Mouse (Mus musculus): Measurements from ENCODE around the gene Mettl5.

Mettl5 gene

GRCm38 (mm10) chr2:69885451-69886305 is at the start of gene Mettl5:
TSS of gene Mettl5 (minus strand) at chr2:69885615.
- ChIA-PET POLR2A (interaction anchor here (0.5 to 4.6 kb wide), 25 partner anchors 8 to 340 kb away, joined by 3 to 64 read pairs (median 5); partner anchors contain the start of genes Ubr3 (in 4 of the 4), Ccdc173 (in 2 of the 4), Phospho2 (in 2 of the 4) and Fastkd1 (in 1 of the 4)), CTCF (interaction anchor here (0.5 to 2.6 kb wide), 15 partner anchors 8 to 252 kb away, joined by 3 to 38 read pairs (median 4); partner anchors contain the start of genes Ccdc173 (in 1 of the 4), Phospho2 (in 1 of the 4) and Ubr3 (in 1 of the 4))

GRCm38 (mm10) chr2:69924943-69925342 is 39.5 kb upstream of the Mettl5 start:
- ChIA-PET CTCF (no interaction called here), POLR2A (interaction anchor here in 1 of 4 experiments (1.1 kb wide), 1 partner anchor 14 kb away, joined by 4 read pairs; no protein-coding TSS in a partner anchor)

GRCm38 (mm10) chr2:69917301-69917700 is 31.9 kb upstream of the Mettl5 start:
- POLR2A ChIA-PET, result interaction anchor here in 3 of 4 experiments (0.6 to 2.8 kb wide), 7 partner anchors 18 to 74 kb away, joined by 3 to 11 read pairs (median 4); partner anchors contain the start of genes Mettl5 (in 1 of the 3) and Ubr3 (in 1 of the 3)

GRCm38 (mm10) chr2:69912801-69913200 is 27.4 kb upstream of the Mettl5 start:
- POLR2A ChIA-PET, result interaction anchor here in 2 of 4 experiments (0.6 to 2.0 kb wide), 5 partner anchors 13 to 337 kb away, joined by 3 to 9 read pairs (median 4); partner anchors contain the start of gene Ubr3 (in 2 of the 2)
- CTCF ChIA-PET, result interaction anchor here in 3 of 4 experiments (0.5 to 1.2 kb wide), 5 partner anchors 17 to 109 kb away, joined by 3 to 4 read pairs (median 3); no protein-coding TSS in a partner anchor

More at GRCm38 (mm10) chr2:69917301-69917700, 31.9 kb upstream of the Mettl5 start:
- CTCF ChIA-PET, result interaction anchor here in 2 of 4 experiments (0.7 to 1.8 kb wide), 3 partner anchors 9 to 22 kb away, joined by 4 to 5 read pairs (median 4); no protein-coding TSS in a partner anchor

GRCm38 (mm10) chr2:69907394-69907793 is 22.0 kb upstream of the Mettl5 start:
- POLR2A ChIA-PET, result interaction anchor here (0.5 to 5.0 kb wide), 13 partner anchors 9 to 72 kb away, joined by 3 to 52 read pairs (median 4); partner anchors contain the start of genes Mettl5 (in 2 of the 4) and Ubr3 (in 2 of the 4)
- CTCF ChIA-PET, result interaction anchor here (0.6 to 2.2 kb wide), 14 partner anchors 9 to 1044 kb away, joined by 3 to 17 read pairs (median 5); partner anchors contain the start of genes Ccdc173 (in 1 of the 4) and Ubr3 (in 1 of the 4)

- CTCF ChIA-PET, result interaction anchor here in 2 of 4 experiments (0.5 to 2.5 kb wide), 2 partner anchors 8 kb away, joined by 4 to 7 read pairs; no protein-coding TSS in a partner anchor
- POLR2A ChIA-PET, result interaction anchor here in 1 of 4 experiments (0.6 kb wide), 2 partner anchors 61 to 86 kb away, joined by 4 to 5 read pairs; no protein-coding TSS in a partner anchor
Observed at GRCm38 (mm10) chr2:69903541-69903940, 18.1 kb upstream of the Mettl5 start.

GRCm38 (mm10) chr2:69897618-69898575 is 12.5 kb upstream of the Mettl5 start:
- CTCF ChIA-PET, result interaction anchor here (0.5 to 3.7 kb wide), 9 partner anchors 9 to 1980 kb away, joined by 3 to 38 read pairs (median 4); partner anchors contain the start of gene Mettl5 (in 1 of the 4)

GRCm38 (mm10) chr2:69897039-69897617 is 11.7 kb upstream of the Mettl5 start, which contains the start of gene Ubr3:
TSS of gene Ubr3 (plus strand) at chr2:69897246.
- ChIA-PET CTCF (interaction anchor here in 3 of 4 experiments (1.0 to 3.7 kb wide), 4 partner anchors 10 to 12 kb away, joined by 4 to 38 read pairs (median 8); partner anchors contain the start of gene Mettl5 (in 1 of the 3)), POLR2A (interaction anchor here (0.5 to 7.2 kb wide), 26 partner anchors 8 to 1828 kb away, joined by 3 to 64 read pairs (median 4); partner anchors contain the start of genes Mettl5 (in 4 of the 4), Ccdc173 (in 1 of the 4), Fastkd1 (in 1 of the 4) and Phospho2 (in 1 of the 4))

More at GRCm38 (mm10) chr2:69897618-69898575, 12.5 kb upstream of the Mettl5 start:
- POLR2A ChIA-PET, result interaction anchor here (0.5 to 7.2 kb wide), 39 partner anchors 8 to 1828 kb away, joined by 3 to 64 read pairs (median 4); partner anchors contain the start of genes Mettl5 (in 4 of the 4), Ccdc173 (in 1 of the 4), Fastkd1 (in 1 of the 4) and Phospho2 (in 1 of the 4)

GRCm38 (mm10) chr2:69896224-69896581 is 10.8 kb upstream of the Mettl5 start:
- ChIA-PET POLR2A (interaction anchor here (0.6 to 7.2 kb wide), 24 partner anchors 9 to 198 kb away, joined by 3 to 64 read pairs (median 4); partner anchors contain the start of genes Mettl5 (in 3 of the 4), Ccdc173 (in 1 of the 4) and Phospho2 (in 1 of the 4)), CTCF (interaction anchor here (0.6 to 3.7 kb wide), 29 partner anchors 8 to 441 kb away, joined by 3 to 38 read pairs (median 4); partner anchors contain the start of genes Mettl5 (in 3 of the 4), Ccdc173 (in 1 of the 4) and Phospho2 (in 1 of the 4))

- POLR2A ChIA-PET, result interaction anchor here (0.6 to 7.2 kb wide), 25 partner anchors 8 to 199 kb away, joined by 3 to 64 read pairs (median 3); partner anchors contain the start of genes Mettl5 (in 3 of the 4) and Fastkd1 (in 1 of the 4)
- CTCF ChIA-PET, result interaction anchor here (0.5 to 3.7 kb wide), 32 partner anchors 8 to 763 kb away, joined by 3 to 38 read pairs (median 4); partner anchors contain the start of genes Mettl5 (in 3 of the 4), Ccdc173 (in 1 of the 4) and Phospho2 (in 1 of the 4)
Observed at GRCm38 (mm10) chr2:69895502-69896223, 10.2 kb upstream of the Mettl5 start.

- ChIA-PET POLR2A (interaction anchor here in 3 of 4 experiments (0.7 to 7.2 kb wide), 12 partner anchors 8 to 136 kb away, joined by 3 to 64 read pairs (median 4); partner anchors contain the start of genes Mettl5 (in 3 of the 3) and Klhl23 (in 2 of the 3)), CTCF (interaction anchor here in 2 of 4 experiments (0.9 to 2.3 kb wide), 7 partner anchors 8 to 36 kb away, joined by 3 to 9 read pairs (median 5); partner anchors contain the start of gene Mettl5 (in 2 of the 2))
Observed at GRCm38 (mm10) chr2:69893891-69894290, 8.5 kb upstream of the Mettl5 start.

GRCm38 (mm10) chr2:69893145-69893544 is 7.7 kb upstream of the Mettl5 start:
- POLR2A ChIA-PET, result interaction anchor here in 3 of 4 experiments (0.7 to 7.2 kb wide), 19 partner anchors 7 to 137 kb away, joined by 3 to 64 read pairs (median 4); partner anchors contain the start of genes Klhl23 (in 2 of the 3) and Mettl5 (in 2 of the 3)
- CTCF ChIA-PET, result interaction anchor here (0.5 to 2.3 kb wide), 10 partner anchors 7 to 294 kb away, joined by 3 to 14 read pairs (median 4); partner anchors contain the start of gene Mettl5 (in 2 of the 4)

- POLR2A ChIA-PET, result interaction anchor here in 1 of 4 experiments (0.7 kb wide), 1 partner anchor 11 kb away, joined by 3 read pairs; no protein-coding TSS in a partner anchor
- CTCF ChIA-PET, result no interaction called here
Observed at GRCm38 (mm10) chr2:69890843-69891242, 5.4 kb upstream of the Mettl5 start.

GRCm38 (mm10) chr2:69888957-69889356 is 3.5 kb upstream of the Mettl5 start:
- CTCF ChIA-PET, result interaction anchor here in 1 of 4 experiments (0.6 kb wide), 1 partner anchor 1768 kb away, joined by 4 read pairs; no protein-coding TSS in a partner anchor
- POLR2A ChIA-PET, result interaction anchor here (0.6 to 1.7 kb wide), 4 partner anchors 8 to 44 kb away, joined by 3 to 5 read pairs (median 4); partner anchors contain the start of gene Ubr3 (in 1 of the 4)
